Mouse (Mus musculus) bone marrow, adult 2 months (tissue): Measurements from ENCODE around the gene Olfr120.

Source experiments
- CTCF ChIP-seq: fragments of 200-500 bp; IDR thresholded peaks from 2 replicates; pipeline ENCODE4 v1.5.1; 2011; ENCODE audit warnings: low read length, control low read depth; ENCODE audit not compliant: control insufficient read depth, insufficient read depth
- POLR2A ChIP-seq: fragments of 200-500 bp; IDR thresholded peaks from 2 replicates; pipeline ENCODE4 v1.6.1; 2011; ENCODE audit warnings: low read depth, mild to moderate bottlenecking, control low read depth, low read length, borderline replicate concordance; ENCODE audit not compliant: control insufficient read depth

DNA sequence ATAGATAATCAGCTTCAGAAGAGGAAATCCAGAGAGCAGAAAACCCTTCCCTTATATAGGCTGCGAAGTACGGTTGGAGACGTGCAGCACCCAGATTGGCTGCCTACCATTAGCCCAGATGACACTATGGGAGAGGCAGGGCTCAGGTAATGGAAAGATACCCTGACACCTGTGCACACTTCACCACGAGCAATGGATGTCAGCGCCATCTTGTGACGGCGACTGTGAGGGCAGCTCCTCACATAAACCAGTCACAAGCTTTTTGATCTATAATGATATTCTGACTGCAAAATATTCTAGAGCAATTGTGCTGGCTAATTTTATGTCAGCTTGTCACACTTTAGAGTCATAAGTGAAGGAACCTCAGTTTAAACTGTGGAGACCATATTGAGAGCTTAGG, 16.5 kb downstream of the Olfr120 start:
- no peak for TF ChIP-seq CTCF
- TF ChIP-seq POLR2A, result no peak
